Mouse (Mus musculus) stomach, embryonic 16.5 days (tissue): ENCODE results near the gene Dnah5. TPM values are rescaled to one million over a fixed set of nuclear protein-coding genes. Genes with fewer than 3 reads are reported as not detected.
"Not testable (repeated sequence)": the region's sequence is repeated elsewhere in the genome, so short reads cannot be mapped to it uniquely, and the experiment has no call there.

Source experiments
- ATAC-seq: fragments of 200-750 bp; cut with Nextera tagmentation; 2 replicates; pipeline ENCODE4 v1.8.0; 2017; ENCODE audit warnings: moderate number of reproducible peaks, moderate TSS enrichment; ENCODE audit not compliant: insufficient read depth, low FRiP score
- H3K27ac ChIP-seq: fragments of 300-500 bp; sonication (generic); 2 replicates; pipeline ENCODE4 v1.5.1; 2014; ENCODE audit warnings: low read length
- H3K27me3 ChIP-seq: fragments of 300-500 bp; sonication (generic); 2 replicates; pipeline ENCODE4 v1.6.1; 2014; ENCODE audit warnings: low read length, control low read depth, mixed read lengths; ENCODE audit not compliant: control insufficient read depth, insufficient read depth
- H3K36me3 ChIP-seq: fragments of 300-500 bp; sonication (generic); 2 replicates; pipeline ENCODE4 v1.6.1; 2014; ENCODE audit warnings: low read length; ENCODE audit not compliant: control insufficient read depth, insufficient read depth
- H3K4me1 ChIP-seq: fragments of 300-500 bp; sonication (generic); 2 replicates; pipeline ENCODE4 v1.6.1; 2014; ENCODE audit warnings: low read length, control low read depth, mixed read lengths; ENCODE audit not compliant: control insufficient read depth, insufficient read depth
- H3K4me2 ChIP-seq: fragments of 300-500 bp; sonication (generic); 2 replicates; pipeline ENCODE4 v1.6.1; 2014; ENCODE audit warnings: low read depth, low read length, mixed read lengths
- H3K4me3 ChIP-seq: fragments of 300-500 bp; sonication (generic); replicated peaks from 2 replicates; pipeline ENCODE4 v1.5.1; 2014; ENCODE audit warnings: mild to moderate bottlenecking, low read length
- H3K9ac ChIP-seq: fragments of 300-500 bp; sonication (generic); 2 replicates; pipeline ENCODE4 v1.6.1; 2014; ENCODE audit warnings: low read length
- H3K9me3 ChIP-seq: fragments of 300-500 bp; sonication (generic); replicated peaks from 2 replicates; pipeline ENCODE4 v1.6.1; 2016; ENCODE audit warnings: low read length, control low read depth; ENCODE audit not compliant: control insufficient read depth
- whole genome bisulfite sequencing: fragments of 180-500 bp; shearing (Covaris S2); extraction: QIAGEN DNeasy Blood & Tissue Kit; methylation state at CpG from one replicate; pipeline ENCODE4 v1.1.7; 2014; 5-methylcytosine and 5-hydroxymethylcytosine counted together
- polyA plus RNA-seq: library from polyadenylated mRNA; unstranded; fragments of >200 nt; fragmentation: Nextera tagmentation; extraction: Ambion mirVana; gene quantifications from 2 replicates; pipeline ENCODE4 v1.2.1, GENCODE M21; 2015

The Dnah5 gene
- polyA plus RNA-seq, 1 experiment from 2014 or later, result 0.04 TPM

- Histone ChIP-seq H3K36me3 (no peaks in the 10 kb centered on the region), H3K4me2 (no peak overlapping the region), H3K9me3 (no peaks in the 10 kb centered on the region), H3K27me3 (no peaks in the 10 kb centered on the region), H3K4me3 (no peak overlapping the region), H3K27ac (no peak overlapping the region), H3K9ac (no peak overlapping the region), H3K4me1 (no peaks in the 10 kb centered on the region)
- 84% methylated on average over 7 of the region's 7 CpGs for WGBS
- ATAC-seq, result no peak
These were observed 119.0 kb downstream of the Dnah5 start for GRCm38 (mm10) chr15:28322533-28322932.

- ATAC-seq, result no peak
These were observed 123.4 kb downstream of the Dnah5 start for GRCm38 (mm10) chr15:28326985-28327384.

GRCm38 (mm10) chr15:28327441-28327840 lies 123.9 kb downstream of the Dnah5 start:
- H3K4me2 ChIP-seq, result no peak overlapping the region
- 83% methylated on average over 9 of the region's 9 CpGs for WGBS
- no peak for ATAC-seq
- H3K27me3 ChIP-seq, result no peaks in the 10 kb centered on the region
- H3K9ac ChIP-seq, result no peak overlapping the region
- H3K4me3 ChIP-seq, result no peak overlapping the region
- H3K9me3 ChIP-seq, result no peaks in the 10 kb centered on the region
- H3K27ac ChIP-seq, result no peak overlapping the region
- H3K36me3 ChIP-seq, result no peaks in the 10 kb centered on the region
- H3K4me1 ChIP-seq, result no peaks in the 10 kb centered on the region

More at GRCm38 (mm10) chr15:28326985-28327384, 123.4 kb downstream of the Dnah5 start:
- Histone ChIP-seq H3K27ac (no peak overlapping the region), H3K9ac (no peak overlapping the region), H3K36me3 (no peaks in the 10 kb centered on the region), H3K9me3 (no peaks in the 10 kb centered on the region), H3K27me3 (no peaks in the 10 kb centered on the region), H3K4me3 (no peak overlapping the region), H3K4me2 (no peak overlapping the region), H3K4me1 (no peaks in the 10 kb centered on the region)
- WGBS, result 65% methylated on average over 7 of the region's 7 CpGs

GRCm38 (mm10) chr15:28341151-28341550 lies 137.6 kb downstream of the Dnah5 start:
- H3K4me3 ChIP-seq, result no peak overlapping the region
- WGBS, result 48% methylated on average over 4 of the region's 4 CpGs

GRCm38 (mm10) chr15:28367561-28367960 lies 164.0 kb downstream of the Dnah5 start:
- no peaks in the 10 kb centered on the region for H3K36me3 ChIP-seq
- H3K4me3 ChIP-seq, result no peak overlapping the region
- 77% methylated on average over 11 of the region's 11 CpGs for WGBS
- H3K4me1 ChIP-seq, result no peaks in the 10 kb centered on the region
- H3K4me2 ChIP-seq, result no peak overlapping the region
- H3K9ac ChIP-seq, result no peak overlapping the region
- H3K27ac ChIP-seq, result no peak overlapping the region
- no peaks in the 10 kb centered on the region for H3K27me3 ChIP-seq
- no peaks in the 10 kb centered on the region for H3K9me3 ChIP-seq
- no peak for ATAC-seq

More at GRCm38 (mm10) chr15:28341151-28341550, 137.6 kb downstream of the Dnah5 start:
- Histone ChIP-seq H3K9ac (no peak overlapping the region), H3K27me3 (no peaks in the 10 kb centered on the region), H3K4me2 (no peak overlapping the region), H3K9me3 (no peaks in the 10 kb centered on the region), H3K36me3 (no peaks in the 10 kb centered on the region), H3K4me1 (no peaks in the 10 kb centered on the region), H3K27ac (no peak overlapping the region)
- ATAC-seq, result no peak

GRCm38 (mm10) chr15:28370431-28370830 lies 166.9 kb downstream of the Dnah5 start:
- 84% methylated on average over 6 of the region's 6 CpGs for WGBS
- no peaks in the 10 kb centered on the region for H3K9me3 ChIP-seq
- no peak overlapping the region for H3K4me2 ChIP-seq
- H3K27me3 ChIP-seq, result no peaks in the 10 kb centered on the region
- no peak overlapping the region for H3K27ac ChIP-seq
- H3K4me1 ChIP-seq, result no peaks in the 10 kb centered on the region
- no peak overlapping the region for H3K4me3 ChIP-seq
- H3K36me3 ChIP-seq, result no peaks in the 10 kb centered on the region
- no peak for ATAC-seq
- no peak overlapping the region for H3K9ac ChIP-seq

GRCm38 (mm10) chr15:28371506-28371905 lies 168.0 kb downstream of the Dnah5 start:
- Histone ChIP-seq H3K27ac (no peak overlapping the region), H3K4me1 (no peaks in the 10 kb centered on the region), H3K36me3 (no peaks in the 10 kb centered on the region), H3K4me3 (no peak overlapping the region), H3K27me3 (no peaks in the 10 kb centered on the region), H3K9me3 (no peaks in the 10 kb centered on the region), H3K4me2 (no peak overlapping the region), H3K9ac (no peak overlapping the region)
- ATAC-seq, result no peak
- WGBS, result 36% methylated on average over 2 of the region's 2 CpGs

GRCm38 (mm10) chr15:28374394-28374793 lies 170.8 kb downstream of the Dnah5 start:
- Histone ChIP-seq H3K27me3 (no peaks in the 10 kb centered on the region), H3K4me1 (no peaks in the 10 kb centered on the region), H3K27ac (no peak overlapping the region), H3K9ac (no peak overlapping the region), H3K9me3 (no peaks in the 10 kb centered on the region), H3K36me3 (no peaks in the 10 kb centered on the region), H3K4me2 (no peak overlapping the region), H3K4me3 (no peak overlapping the region)
- ATAC-seq, result no peak
- 69% methylated on average over 1 of the region's 1 CpGs for WGBS

- H3K27ac ChIP-seq, result no peak overlapping the region
- 52% methylated on average over 3 of the region's 3 CpGs for WGBS
- H3K4me2 ChIP-seq, result no peak overlapping the region
- H3K4me1 ChIP-seq, result no peaks in the 10 kb centered on the region
- H3K9me3 ChIP-seq, result no peaks in the 10 kb centered on the region
- no peak overlapping the region for H3K4me3 ChIP-seq
- ATAC-seq, result no peak
- H3K9ac ChIP-seq, result no peak overlapping the region
- no peaks in the 10 kb centered on the region for H3K36me3 ChIP-seq
- H3K27me3 ChIP-seq, result no peaks in the 10 kb centered on the region
These were observed 177.4 kb downstream of the Dnah5 start for GRCm38 (mm10) chr15:28380909-28381308.

- not testable (repeated sequence) for H3K36me3 ChIP-seq, H3K9me3 ChIP-seq, ATAC-seq, H3K4me3 ChIP-seq, H3K4me2 ChIP-seq, H3K27me3 ChIP-seq, H3K4me1 ChIP-seq, H3K27ac ChIP-seq, H3K9ac ChIP-seq
These were observed 190.2 kb downstream of the Dnah5 start for GRCm38 (mm10) chr15:28393723-28394122.
